Mouse (Mus musculus) T-helper 17 cell (primary cell): Measurements from ENCODE around the gene Slc6a11.

ENCODE experiments used
- in situ Hi-C, 2 experiments: fragments of 300-600 bp; cut with MboI, MseI; formaldehyde crosslinking; loops; 1 replicate in 1 of 2; 2 replicates in 1 of 2; pipeline ENCODE4 v1.15.1; 2025; ENCODE audit warnings: high pct_unique_total_duplicates in 2 of 2

Gene Slc6a11

DNA sequence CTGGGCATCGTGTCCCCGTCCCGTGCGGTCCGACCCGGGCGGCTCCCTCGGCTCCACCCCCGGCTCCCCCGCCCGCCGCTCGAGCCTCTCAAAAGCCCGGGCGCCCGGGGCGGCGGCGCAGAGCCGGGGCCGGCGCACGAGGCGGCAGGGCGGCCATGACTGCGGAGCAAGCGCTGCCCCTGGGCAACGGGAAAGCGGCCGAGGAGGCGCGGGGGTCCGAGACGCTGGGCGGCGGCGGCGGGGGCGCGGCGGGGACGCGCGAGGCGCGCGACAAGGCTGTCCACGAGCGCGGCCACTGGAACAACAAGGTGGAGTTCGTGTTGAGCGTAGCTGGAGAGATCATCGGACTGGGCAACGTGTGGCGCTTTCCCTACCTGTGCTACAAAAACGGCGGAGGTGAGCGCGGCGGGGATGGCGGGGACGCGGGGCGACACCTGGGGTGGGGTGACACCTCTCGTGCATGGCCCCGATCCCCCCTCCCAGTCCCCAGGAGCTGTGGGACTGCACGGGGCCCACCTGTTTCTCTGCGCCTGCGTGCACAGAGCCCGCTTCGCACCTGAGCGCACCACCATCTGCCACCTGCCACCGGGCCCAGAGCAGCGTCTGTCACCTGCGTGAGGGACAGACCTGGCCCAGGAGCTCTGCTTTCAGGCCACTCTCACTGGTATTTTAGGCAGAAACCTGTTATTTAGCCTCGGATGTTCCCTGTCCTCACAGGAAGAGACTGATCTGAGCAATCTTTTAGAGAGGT is at the start of gene Slc6a11:
Gene Slc6a11, plus strand, starts transcription at position 120 of the 751 bp plus-strand sequence.
- in situ Hi-C loops = no loop called here

DNA sequence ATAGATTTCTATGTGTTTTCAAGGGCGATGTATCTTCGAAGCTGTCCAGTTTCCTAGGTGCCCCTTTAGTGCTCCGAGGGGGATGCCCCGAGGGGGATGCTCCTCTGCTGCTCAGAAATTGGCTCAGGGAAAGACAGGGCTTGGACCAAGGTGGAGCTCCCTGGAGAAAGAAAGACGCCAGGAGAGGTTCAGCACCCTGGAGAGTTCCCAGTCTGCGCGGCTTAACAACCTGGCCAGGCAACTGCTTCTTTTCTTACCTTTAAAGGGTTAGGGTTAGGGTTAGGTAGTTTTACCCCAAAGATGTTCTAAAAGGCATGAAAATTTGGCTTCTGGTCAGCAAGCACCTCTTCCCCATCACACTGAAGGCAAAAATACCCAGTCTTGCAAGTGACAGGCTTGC is 43.9 kb upstream of the Slc6a11 start:
- in situ Hi-C loops = loop anchor here in 1 of 2 experiments (25.0 kb wide), 1 partner anchor 875 kb away; the partner anchor contains the start of gene Vgll4

DNA sequence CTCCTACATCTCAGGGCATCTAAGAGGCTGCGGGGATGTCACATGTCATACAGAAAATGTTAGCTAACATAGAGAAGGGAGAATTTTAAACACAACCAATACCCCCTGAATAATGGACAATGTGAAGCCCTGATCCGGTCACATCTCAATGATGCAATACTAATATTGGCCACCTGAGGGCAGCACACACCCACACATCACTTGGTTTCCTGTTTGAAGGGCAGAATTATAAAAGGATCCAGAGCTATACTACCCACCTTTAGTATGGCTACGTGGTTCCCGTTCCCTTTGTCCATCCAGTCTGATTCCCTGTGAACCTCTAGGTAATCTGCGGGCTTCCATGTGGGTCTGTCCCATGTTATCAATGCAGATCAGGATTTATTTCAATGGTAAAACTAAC is 41.4 kb upstream of the Slc6a11 start:
- in situ Hi-C loops = loop anchor here (5.0 to 25.0 kb wide), 4 partner anchors 158 to 1655 kb away; partner anchors contain the start of gene Vgll4 (in 1 of the 2)

DNA sequence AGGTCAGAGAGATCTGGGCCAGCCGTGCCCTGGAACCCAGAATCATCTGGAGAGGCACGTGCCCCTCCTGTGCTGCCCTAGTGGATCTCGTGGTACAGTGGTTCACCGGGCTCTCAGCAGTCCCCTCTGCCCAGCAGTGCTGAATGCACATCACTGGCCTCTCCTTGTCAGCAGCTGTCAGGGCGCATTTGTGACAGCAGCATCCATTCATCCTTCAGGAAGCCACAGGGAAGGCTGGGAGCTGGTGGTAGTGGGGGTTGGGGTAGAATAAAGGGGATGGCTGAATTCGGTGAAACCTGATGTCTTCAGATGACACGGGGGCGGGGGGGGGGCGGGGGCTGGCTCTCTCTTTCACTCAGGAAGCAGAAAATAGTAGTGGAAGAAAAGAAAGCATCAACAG is 38.8 kb upstream of the Slc6a11 start:
- in situ Hi-C loops = loop anchor here (5.0 to 25.0 kb wide), 4 partner anchors 155 to 1657 kb away; partner anchors contain the start of gene Vgll4 (in 1 of the 2)

DNA sequence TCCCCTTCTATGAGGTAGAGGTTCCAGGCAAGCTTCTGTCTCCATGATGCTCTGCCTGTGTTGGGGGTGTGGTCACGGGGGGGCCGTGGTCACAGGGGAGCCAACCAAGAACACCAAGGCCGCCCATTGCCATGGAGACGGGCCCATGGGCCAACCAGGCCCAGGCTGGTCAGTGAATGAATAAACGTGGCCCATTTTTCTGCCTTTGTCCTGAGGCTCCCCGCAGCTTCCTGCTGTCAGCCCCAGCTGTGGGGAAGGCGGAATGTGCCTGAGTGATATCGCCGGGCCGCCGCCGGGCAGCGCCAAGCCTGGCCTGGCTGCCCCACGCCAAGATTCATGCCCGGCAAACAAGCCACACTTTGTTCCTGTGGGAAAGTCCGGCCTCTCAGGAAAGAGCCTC is 36.8 kb upstream of the Slc6a11 start:
- in situ Hi-C loops = loop anchor here (5.0 to 25.0 kb wide), 4 partner anchors 153 to 1659 kb away; partner anchors contain the start of gene Vgll4 (in 1 of the 2)

DNA sequence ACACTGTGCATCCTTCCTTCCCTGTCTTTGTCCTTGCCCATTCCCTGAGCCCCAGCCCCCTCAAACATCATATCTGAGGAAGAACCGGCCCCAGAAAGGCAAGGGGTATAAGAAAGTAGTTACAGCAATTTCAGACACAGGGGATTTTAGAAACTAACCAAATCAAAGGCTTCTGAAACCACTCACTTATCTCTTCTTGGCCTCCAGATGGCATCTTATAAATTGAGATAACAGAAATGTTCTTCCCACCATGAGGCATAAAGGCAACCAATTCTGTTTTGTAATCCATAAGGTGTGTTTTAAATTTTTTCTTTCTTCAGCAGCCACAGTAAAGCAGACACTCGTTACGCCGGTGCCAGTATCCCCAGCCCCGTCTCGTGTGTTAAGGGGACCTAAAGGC is 34.5 kb upstream of the Slc6a11 start:
- in situ Hi-C loops = loop anchor here (10.0 to 25.0 kb wide), 3 partner anchors 598 to 1662 kb away; partner anchors contain the start of gene Vgll4 (in 1 of the 2)

DNA sequence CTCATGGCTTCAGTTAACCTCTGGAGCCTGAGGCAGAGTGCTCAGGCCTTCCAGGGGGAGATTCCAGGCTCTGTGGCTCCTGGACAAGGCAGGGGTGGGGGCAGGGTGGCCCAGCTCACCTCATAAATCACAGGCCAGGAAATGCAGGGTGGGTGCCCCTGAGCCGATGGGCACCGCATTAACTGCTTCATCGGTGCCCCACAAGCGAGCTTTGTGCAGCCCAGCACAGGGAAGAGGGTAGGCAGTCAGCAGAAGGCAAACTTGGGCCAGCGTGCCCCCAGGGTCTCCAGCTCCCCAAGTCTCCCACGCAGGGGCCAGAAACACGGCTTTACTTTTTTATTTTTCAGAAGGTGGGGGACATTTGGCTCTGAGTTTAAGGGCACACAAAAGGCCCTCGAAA is 29.1 kb upstream of the Slc6a11 start:
- in situ Hi-C loops = no loop called here

DNA sequence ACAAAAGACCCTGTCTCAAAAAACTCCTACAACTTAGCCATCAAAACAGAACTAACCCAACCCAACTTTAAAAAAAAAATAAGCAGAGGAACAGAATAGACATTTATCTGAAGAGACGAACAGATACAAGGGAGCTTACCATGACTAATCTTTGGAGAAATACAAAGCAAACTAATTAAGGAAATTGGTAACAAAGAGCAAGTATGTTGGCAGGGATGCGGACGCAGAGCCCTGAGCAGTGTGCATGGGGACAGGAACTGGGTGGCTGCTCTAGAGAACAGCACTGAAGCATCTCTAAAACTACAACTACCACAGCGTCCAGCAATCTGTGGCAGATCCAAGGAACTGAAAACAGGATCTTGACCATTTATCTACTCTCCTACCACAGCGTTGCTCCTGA is 11.5 kb upstream of the Slc6a11 start:
- in situ Hi-C loops = loop anchor here in 1 of 2 experiments (10.0 kb wide), 1 partner anchor 135 kb away; no protein-coding TSS in a partner anchor

DNA sequence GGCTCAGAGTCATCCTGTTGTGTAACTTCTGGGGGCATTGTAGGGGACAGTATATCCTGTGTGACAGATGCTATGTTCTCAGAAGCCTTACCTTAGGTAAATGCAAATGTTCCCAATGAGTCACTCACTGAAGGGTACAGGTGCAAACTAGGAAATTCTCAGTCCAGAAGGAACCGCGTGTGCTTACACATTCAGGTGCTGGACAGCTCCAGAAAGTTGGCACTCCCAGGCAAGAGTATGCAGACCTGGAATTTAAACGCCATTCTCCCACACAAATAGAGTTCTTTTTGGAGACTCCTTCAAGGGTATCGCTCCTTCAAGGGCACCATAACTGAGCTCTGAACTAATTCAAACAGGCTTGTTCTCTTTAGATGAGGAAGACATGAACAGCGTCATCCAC is 5.5 kb upstream of the Slc6a11 start:
- in situ Hi-C loops = no loop called here

DNA sequence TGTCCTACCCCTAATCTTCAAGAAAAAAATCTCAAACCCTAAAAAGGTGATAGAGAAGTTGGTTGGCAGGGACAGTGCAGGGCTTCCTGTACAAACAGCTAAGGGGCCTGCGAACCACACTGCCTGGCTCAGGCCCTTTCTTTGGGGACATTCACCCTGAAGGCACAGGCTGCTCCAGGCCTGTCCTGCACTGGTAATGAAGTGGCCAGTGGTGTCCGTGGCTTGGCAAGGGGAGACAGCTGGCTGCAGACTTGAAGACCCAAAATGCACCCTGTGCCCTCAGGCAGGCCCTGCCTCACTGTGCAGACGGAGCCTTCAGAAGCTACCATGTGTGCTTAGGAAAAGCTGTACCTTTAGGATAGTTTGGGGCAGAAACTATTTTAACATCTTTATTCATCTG is 1.4 kb downstream of the Slc6a11 start:
- in situ Hi-C loops = no loop called here

DNA sequence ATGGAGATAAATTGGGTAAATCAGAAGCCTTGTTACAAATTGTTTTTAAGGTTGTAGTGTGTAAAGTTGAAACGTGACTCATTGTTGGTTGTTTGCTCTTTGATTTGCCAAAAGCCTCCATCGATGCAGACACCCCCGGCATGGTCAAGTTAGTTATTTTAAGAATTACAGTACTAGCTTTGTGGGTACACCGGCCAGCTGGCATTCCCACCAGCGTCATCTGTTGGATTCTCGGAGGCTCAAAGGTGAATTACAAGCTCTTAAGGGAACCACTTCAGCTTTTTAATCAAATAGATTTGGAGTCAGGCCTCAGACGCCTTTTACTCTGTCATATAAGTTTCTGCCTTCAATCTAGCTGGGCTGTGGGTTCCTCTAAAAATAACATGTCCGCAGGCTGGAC is 1.9 kb downstream of the Slc6a11 start:
- in situ Hi-C loops = no loop called here

DNA sequence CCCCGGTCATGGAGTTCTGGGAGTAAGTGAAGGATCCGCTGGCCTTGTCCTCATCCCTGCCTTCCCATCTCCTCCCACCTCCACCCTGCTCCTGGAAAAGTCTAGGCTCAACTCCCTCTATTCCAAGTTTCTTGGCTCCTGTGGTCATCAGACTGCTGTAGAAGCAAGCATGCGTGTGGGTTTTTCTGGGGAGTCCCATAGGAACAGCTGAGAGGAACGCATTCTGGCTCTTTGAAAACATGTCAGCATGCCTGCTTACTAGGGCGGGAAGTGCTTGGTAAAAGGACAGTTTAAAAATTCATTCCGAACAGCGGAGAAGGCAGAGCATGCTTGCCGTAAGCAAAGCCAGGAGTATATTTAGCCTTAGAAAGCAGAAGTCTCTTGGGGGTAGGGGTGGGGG is 7.9 kb downstream of the Slc6a11 start:
- in situ Hi-C loops = no loop called here

DNA sequence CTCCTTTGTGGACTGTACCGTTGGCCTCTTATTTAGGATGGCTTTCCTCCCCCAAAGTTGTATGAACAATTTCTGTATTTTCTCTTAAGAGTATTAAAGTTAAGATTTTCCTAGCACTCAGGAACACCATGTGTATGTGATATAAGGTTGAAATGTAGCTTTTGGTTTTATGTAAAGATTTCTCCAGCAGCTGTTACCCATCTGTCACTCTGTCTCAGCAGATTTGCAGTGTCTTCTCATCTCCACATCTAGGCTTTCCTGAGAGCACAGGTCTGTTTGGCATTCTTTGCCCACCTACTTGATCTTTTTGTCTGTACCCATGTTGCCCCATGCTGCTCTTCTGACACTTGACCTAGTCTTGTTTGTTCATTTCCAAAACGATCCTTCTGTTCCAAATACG is 10.4 kb downstream of the Slc6a11 start:
- in situ Hi-C loops = no loop called here

DNA sequence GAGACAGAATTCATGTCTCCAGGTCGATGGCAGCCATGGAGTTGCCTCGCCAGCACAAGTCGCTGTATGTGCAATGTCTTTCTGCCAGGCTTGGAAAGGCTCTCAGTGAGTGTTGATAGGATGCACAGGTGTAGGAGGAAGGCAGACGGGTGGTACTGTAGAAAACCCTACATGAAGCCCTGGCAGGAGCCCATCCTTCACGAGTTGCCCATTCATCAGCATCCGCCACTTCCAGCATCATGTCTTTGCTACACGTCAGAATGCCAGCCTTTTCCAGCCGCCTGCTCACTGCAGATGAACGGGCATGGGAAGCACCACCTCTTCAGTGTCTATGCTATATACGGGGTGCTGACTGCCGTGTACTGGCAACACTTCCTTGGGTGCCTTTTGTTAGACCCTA is 11.4 kb downstream of the Slc6a11 start:
- in situ Hi-C loops = no loop called here

DNA sequence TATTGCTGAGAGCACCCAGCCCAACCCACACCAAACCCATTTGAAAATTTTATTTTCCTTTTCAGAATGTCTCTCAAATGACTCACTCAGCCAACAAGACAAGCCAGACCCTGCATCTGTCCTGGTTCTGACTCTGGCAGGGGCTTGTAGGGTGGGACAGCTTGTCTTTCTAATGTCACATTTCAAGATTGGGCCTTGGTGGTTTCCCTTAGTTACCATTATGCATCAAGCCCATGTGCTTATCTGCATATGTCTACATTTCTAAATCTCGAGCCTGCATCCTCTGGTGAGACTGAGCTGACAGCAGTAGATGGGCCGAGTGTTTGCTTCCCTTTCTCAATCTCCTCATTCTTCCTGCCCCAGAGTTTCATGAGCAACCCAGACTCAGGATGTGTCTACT is 12.5 kb downstream of the Slc6a11 start:
- in situ Hi-C loops = no loop called here

DNA sequence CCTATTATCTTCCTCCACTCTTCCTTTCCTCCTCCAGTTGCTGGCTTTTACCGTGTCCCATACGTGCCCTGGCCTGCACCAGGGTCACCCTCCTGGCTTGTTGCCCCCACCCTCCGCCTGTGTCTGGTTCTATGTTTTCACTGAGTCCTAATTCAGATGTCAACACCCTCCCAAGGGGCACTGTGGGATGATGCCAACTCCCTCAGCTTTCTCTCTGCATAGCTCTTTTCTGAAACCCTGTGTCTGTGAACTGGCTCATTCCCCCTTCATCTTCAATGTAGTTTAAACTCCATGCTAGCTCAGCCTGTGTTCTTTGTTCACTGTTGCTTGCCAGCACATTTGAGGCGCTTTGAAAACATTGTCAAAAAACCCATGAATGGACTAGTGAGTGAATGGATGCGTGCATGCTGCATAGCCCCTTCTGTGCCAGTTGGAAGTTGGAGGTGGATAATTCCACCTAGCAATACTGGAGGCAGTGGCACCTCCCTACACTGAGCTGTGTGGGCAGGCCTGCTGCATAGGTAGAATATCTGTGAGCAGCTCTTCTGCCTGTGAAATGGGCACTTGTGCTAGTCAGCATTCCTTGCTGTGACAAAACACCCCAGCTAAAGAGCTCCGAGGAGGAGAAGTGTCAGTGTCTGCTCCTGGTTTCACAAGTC is 13.5 kb downstream of the Slc6a11 start:
- in situ Hi-C loops = no loop called here

DNA sequence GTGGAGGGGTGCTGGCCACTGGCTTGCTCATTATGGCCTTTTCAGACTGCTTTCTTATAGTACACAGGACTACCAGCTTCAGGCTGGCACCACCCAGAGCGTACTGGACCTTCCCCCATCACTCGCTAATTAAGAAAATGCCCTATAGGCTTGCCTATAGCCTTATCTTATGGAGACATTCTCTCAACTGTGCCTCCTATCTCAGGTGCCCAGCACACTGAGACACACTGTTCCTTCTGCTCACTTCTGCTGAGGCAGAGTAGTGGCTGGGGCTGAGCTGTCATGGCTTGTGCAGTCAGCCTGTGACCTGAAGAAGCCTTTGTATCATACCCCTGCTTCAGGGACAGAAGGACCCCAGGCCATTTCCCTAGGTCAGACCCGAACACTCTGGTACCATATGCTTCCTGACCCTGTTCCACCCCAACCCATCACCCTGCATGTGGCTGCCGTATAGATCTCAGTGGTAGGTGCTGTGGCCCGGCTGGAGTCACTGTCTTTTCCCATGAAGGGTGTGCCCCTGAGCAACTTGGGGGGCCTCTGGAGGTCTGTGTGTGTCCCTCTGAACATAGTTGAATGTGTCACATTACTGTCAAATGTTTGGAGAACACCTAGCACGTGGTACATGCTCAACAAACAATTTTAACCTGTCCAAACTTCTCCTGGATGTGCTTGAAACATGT is 14.7 kb downstream of the Slc6a11 start:
- in situ Hi-C loops = no loop called here

DNA sequence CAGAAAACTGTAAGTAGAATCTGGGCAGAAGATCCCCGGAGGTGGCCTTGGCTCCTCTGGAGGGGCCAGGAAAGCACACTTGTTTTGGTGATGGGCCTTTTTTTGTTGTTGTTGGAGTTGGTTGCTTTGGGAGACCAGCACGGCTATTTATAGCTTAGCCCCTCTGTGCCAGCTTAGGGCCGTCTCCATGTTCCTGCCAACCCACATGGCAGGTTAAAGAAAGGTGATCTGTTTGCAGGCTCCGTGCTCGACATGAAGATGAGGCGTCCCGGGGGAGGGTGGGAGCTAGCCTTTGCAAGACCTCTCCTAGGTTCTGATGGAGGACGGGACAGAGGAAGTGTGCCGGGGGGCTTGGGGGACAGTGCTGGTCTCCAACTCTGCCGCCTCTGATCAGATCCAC is 24.7 kb downstream of the Slc6a11 start:
- in situ Hi-C loops = no loop called here

DNA sequence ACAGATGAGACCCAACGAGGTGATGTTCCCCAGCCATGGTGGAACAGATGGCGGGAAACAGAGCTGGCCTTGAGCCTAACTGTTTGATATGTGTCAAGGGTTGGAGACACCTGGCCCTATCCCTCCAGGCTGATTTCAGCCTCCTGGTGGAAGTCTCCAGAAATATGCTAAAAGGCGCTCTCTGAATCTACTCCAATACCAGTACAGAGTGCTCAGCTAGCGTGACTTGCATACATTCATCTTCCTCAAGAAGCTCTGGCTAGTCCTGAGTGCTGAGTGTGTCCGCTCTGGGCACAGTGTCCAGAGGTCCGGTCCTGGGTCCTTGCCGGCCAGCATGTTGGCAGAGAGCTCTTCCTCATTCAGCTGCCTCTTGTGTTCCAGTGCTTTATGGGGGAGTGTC is 27.8 kb downstream of the Slc6a11 start:
- in situ Hi-C loops = no loop called here

DNA sequence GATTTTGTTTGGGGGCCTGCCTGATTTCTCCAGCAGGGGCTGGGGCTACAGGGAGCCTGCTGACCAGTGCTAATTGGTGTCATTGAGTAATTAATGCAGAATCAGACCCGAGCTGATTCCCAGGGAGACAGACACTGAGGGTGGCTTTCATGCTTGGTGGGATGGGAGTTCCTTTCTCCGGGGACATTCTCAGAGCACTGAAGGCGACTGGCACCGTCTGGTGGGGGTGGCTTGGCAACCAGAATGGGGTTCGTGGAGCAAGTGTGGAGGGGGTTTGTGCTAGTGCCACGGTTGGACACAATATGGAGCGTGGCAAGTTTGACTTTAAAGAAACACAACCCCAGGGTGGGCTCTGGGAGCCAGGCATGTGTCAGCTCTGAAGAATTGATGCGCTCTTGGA is 29.7 kb downstream of the Slc6a11 start:
- in situ Hi-C loops = no loop called here

DNA sequence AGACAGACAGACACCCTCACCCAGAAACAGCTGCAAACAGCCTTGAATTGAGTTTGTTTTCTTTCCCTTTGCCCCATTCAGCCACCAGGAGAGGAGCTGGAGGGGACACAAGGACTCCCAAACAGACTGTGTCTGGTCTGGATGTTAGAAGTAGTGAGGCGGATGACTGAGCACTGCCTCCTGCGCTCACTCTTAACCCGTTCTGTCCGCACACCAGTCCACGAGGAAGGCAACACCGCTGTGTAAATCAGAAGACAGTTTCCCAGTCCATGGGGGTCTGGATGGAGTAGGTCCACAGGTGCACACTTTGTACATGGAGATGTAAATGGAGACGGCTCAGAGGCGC is 43.0 kb downstream of the Slc6a11 start:
- in situ Hi-C loops = no loop called here

DNA sequence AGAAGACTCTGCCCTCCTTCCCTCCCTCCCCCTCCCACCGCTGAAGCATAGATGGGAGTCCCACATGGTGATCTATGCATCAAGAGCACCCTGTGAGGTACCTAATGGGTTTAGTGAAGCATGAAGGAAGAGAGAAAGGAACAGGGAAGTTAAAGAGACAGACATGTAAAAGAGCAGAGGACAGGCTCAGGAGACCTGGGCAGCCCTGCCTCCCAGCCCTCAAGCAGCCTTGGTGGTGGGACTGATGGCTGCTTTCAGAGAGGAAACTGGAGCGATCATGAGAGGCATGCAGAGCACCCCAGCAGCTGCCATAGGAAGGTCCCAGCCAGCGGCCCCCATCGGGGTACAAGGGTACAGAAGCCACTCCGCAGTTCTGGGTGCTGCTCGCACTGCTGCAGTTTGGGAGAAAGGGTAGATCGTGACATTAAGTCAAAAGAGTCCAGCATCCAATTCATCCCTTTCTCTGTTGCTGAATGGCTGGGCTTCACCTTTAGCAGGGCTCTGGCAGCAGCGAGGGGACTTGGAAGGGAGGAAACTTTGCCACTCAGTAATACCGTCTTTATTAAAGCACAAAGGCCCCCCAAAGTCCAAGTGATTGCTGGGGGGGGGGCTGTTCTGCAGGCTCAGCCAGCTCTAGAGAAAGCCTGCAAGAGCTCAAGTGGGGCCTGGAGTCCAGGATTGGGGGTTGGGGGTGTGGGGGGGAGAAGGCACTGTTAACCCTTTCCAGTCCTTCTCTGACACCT is 43.5 kb downstream of the Slc6a11 start:
- in situ Hi-C loops = no loop called here
